Mouse (Mus musculus) CD4-positive helper T cell, adult 2 months (primary cell): Measurements from ENCODE around the gene Actr5.
A peak's percentile ranks its signal among the peaks of the same experiment; 100 is the strongest.

Experiments
- DNase-seq: peaks from one replicate; pipeline ENCODE4 v3.0.0-alpha.2; 2012; ENCODE audit warnings: low read depth, missing footprints, low spot score

Gene Actr5

GRCm38 (mm10) chr2:158624718-158625222 is at the start of gene Actr5:
Gene Actr5, plus strand, starts transcription at chr2:158624888.
- peak; percentile 96 for DNase-seq

DNA sequence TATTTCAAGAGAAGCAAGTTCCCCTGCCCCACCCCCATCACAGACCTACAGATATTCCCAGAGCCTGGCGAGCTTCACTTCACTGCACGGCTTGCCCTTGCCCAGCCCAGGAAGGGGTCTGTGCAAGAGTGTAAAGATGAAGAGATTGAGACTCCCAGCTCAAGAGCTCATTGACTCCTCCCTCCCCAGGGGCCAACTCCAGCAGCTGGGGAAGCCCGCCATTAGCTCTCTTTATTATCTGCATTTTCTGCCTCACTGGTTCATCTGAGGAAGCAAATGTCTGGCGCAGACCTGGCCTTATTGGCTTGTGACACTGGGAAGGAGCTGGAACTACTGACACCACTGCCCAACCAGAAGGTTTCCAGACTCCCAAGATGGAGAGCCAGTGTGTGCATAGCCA is 44.7 kb upstream of the Actr5 start:
- no peak for DNase-seq

DNA sequence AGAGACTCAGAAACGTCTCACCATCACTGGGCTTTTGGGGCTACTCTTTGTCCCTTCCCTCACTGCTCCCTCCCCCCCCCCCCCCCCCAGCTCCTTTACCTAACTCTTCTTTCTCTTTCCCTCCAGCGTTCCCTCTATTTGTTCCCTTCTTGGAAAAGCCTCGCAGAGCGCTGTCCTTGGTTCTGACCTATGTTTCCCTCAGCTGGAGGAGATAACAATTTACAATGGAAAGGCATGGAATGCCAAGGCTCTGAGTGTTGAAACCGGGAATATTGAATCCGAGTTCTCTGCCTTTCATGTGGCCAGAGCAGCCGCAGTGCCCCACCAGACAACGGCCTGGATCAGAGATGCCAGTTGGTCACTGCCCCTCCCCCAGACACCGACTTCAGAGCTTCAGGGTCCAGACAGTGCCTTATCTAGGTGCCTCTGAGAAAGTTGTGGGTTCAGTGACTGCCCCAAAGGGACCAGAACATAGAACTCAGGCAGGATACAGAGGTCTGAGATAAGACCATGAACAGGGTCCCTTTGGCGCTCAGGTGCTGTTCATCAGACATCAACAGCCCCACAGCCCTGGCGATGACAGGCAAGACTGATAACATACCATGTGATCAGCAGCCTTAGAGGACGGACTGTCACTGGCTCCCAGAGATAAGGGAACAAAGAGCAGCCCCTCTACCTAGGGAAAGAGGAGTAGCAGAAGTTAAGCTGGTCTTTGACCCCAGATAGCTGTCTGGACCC is 39.9 kb upstream of the Actr5 start:
- DNase-seq: no peak

DNA sequence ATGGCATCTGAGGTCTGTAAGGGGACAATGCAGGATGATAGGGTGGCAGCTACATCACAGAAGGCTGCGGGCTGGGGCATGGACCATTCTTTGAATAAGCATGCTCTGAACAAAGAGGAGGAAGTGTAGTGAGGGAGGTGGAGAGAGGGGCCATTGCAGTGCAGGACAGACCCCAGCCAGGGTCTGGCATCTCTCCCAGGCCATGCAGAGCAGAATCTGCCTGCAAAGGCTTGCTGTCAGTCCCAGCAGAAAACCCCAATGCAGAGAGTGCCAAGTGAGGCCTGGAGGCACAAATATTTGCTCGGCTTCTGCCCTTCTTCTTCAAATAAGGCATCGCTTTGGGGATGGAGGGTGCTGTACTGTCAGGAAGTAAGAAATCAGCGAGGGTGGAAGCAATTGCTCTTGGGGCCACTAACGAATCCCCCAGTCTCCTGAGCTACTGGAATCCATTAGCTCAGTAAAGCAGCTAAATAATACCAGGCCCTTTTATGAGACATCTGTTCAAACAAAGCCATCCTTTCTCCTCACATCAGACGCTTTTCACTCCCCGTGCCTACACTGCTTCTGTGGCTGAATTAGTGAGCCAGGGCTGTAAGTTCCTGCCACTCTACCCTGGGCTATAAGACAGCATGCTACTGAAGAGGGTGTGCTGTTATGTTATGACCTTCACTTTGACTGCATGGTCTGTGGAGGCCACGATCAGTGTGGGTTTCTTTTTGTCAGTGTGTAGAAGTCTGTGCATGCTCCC is 36.0 kb upstream of the Actr5 start:
- no peak for DNase-seq

DNA sequence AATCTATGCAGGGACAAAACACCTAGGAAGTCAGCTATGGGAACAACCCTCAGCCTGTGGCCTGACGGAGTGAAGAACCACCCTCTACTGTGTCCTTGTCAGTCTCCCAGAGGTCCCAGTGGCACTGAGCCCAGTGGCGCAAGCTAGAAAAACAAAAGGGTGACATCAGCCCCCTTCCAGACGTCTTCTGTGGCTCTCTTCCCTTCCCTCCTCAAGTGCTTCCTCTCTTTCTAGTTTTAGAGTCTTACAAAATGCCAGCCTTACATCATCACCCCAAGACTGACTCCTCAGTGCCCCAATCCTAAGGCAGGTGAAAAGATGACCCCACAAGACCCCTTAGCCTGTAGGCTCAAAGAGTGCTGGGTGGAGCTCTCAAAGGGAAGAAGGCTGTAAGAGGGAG is 34.2 kb upstream of the Actr5 start:
- no peak for DNase-seq

DNA sequence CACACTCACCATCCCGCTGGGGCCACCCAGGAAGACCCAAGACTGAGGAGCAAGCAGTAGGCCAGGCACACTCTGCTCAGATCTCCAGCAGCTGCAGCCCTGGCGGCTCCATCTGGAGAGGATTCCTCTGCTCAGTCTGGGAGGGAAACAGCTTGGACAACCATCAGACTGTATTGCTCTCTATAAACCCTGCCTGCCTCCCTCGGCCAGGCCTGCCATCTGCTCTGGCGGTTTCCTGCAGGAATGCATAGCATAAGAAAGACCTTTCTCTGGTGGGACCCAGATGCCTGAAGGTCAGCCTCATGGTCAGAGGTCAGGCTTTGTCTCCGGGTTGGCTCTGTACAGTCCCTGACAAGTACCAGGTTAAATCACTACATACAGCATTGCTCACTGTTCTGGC is 33.4 kb upstream of the Actr5 start:
- no peak for DNase-seq

GRCm38 (mm10) chr2:158593371-158593770 is 31.3 kb upstream of the Actr5 start:
- no peak for DNase-seq

- no peak for DNase-seq
These were observed 29.6 kb upstream of the Actr5 start for GRCm38 (mm10) chr2:158595103-158595502.

DNA sequence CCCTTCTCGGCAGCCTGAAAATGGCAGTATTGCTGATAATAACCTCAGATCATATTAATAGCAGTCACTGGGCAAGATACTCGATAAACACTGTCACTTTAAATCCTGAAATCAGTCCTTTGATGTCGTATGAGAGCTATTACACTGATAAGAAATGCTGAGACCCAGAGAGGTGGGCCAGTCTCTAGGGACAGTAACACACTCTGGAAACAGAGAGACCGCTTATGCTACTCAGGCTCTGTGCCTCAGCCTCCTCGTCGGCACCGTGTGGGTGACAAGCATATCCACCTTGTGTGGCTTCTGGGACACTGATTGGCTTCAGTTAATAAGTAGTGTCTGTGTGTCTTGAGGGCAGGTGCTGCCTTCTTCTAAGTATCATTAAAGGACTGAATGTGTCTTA is 29.1 kb upstream of the Actr5 start:
- no peak for DNase-seq

DNA sequence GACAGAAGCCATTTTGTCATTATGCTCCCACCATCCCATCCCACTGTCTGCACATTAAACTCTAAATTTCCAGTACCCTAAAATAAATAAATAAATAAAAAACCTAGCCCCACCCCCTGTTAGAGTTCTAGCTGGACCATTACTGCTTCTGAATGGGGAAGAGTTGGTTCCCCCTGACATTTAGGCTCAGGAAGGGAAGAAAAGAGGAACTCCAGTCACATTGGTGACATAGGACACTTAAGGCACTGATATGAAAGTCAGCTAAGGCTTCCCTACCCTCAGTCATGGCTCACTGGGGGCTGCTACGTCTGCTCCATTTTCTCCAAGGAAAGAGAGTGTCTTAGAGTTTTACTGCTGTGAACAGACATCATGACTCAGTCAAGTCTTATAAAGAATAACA is 27.9 kb upstream of the Actr5 start:
- DNase-seq: no peak

GRCm38 (mm10) chr2:158600517-158600916 is 24.2 kb upstream of the Actr5 start:
- no peak for DNase-seq

- DNase-seq: no peak
These were observed 23.4 kb upstream of the Actr5 start for GRCm38 (mm10) chr2:158601326-158601725.

DNA sequence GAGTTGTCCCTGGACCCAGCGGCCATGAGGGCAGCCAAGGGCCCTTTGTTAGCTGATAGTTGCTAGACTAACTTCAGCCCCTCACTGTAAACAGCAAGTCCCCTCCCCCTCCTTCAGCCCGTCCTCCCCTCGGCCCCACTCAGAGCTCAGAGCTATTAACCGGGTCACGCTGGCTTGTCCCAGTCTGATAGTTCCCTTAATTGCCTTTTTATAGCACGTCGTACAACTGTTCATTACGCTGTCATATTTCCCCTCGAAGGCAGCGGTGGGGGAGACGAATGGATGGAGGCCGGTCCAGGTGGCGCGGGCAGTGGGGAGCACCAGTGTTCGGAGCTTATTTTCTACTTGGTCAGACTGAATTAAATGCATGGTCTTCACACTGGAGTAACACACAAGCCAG is 22.0 kb upstream of the Actr5 start:
- no peak for DNase-seq

DNA sequence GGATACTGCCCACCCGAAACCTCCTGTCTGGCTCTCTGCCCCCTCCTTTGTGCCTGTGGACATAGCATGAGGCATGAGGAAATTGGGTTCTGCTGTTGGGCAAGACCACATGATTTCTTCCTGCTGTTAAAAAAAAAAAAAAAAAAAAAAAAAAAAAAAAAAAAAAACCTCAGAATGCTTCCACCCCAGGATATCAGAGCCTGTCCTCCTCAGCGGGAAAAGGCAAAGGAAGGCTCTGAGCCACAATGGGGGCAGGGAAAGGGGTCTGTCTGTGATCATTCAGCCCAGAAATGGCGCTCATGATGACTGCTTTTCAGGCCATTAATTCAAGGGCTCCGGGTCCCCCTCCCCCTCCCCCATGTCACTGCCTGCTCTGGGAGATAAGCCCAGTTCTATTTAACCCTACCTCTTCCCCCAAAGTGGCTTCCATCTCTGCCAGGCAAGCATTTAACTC is 18.1 kb upstream of the Actr5 start:
- no peak for DNase-seq

GRCm38 (mm10) chr2:158609681-158610080 is 15.0 kb upstream of the Actr5 start:
- DNase-seq: no peak

DNA sequence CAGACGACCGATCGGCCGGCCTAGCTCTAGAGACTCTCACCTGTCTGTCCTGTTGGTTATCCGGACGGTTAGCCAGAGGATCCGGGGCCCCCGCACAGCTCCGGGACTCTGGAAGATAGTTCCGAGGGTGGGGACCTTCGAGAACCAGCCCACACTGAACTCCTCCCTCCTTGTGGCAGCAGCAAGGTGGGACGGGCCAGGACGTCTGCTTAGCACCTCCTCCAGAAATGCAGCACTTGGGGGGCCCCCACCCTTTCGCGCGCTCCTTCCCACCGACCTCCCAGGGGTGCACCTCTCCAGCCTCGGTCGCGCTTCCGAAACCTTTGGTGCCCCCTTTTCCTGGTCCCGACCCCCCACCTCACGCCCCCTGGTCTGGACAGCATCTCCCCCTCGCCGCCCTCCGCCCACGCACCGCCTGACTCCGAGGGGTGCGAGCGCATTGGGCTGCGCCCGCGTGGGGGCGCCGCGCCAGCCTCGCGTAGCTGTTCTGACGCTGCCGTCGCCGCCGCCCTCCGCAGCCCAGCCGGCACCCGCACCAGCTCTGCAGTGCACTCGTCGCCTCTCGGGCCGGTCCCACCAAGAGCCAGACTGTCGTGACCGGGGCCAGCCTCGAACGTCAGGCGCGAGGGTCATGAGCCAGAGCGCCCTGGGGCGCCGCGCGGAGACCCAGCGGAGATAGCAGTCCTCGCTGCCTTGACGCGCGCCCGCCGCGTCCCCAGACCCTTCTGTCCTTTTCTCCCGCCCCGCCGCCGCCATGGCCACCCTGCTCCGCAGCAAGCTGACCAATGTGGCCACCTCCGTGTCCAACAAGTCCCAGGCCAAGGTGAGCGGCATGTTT is 14.0 kb upstream of the Actr5 start, which contains the start of gene Slc32a1:
Slc32a1 (plus strand) TSS at position 280 of the 838 bp plus-strand sequence.
- DNase-seq: peak; percentile 22

DNA sequence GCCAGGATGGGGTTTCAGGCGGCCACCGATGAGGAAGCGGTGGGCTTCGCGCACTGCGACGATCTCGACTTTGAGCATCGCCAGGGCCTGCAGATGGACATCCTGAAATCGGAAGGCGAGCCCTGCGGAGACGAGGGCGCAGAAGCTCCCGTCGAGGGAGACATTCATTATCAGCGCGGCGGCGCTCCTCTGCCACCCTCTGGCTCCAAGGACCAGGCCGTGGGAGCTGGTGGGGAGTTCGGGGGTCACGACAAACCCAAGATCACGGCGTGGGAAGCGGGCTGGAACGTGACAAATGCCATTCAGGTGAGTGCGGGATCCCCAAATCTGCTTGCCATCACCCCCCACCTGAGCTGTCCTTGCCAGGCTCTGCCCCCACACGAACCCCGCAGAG is 13.4 kb upstream of the Actr5 start:
- no peak for DNase-seq

- peak; percentile 18 for DNase-seq
These were observed 12.7 kb upstream of the Actr5 start for GRCm38 (mm10) chr2:158611726-158612670.

DNA sequence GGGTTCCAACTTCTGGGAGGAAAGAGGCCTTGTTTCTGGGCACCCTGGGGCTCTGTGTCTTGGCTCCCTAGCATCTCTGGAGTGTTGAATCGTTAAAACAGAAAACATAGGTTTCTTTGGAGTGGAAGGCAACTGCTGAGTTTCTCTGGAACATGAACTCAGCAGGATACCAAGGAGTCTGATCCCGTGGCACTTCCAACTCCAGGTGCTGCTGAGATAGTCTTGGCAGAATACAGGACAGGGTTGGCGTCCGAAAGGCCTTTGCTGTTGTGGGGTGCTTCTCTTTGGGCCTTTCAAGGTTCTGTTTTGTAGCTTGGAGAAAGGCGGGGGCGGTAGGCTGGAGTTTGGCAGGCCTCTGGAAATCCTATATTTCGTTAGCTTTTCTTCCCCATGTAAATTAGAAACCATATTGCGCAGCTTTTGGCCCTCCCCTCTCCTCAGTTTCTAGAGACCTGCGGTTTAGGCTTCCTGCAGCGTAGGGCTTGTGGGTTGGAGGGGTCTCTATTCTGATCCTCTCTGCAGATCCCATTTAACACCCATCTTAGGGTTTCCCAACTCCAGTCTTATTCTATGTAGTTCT is 11.9 kb upstream of the Actr5 start:
- peak; percentile 19 for DNase-seq
